Mouse (Mus musculus): ENCODE measurements around the gene 9130019O22Rik.

DNA sequence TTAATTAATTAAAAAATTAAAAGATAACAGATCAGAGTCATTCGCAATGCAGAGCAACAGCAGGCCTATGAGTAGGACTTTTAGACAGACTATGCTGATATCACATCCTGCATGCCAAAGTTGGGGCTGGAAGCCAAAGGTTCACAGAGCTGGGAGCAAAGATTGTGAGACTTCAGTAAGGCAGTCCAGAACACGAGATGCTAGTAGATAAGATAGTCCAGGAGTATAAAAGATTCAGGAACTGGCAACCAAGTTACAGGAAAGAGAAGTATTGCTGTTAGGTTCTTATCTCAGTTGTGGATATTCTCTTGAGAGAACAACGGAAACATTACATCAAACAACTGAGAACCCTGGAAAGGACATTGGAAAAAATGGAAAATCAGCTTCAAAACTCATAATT is 39.4 kb upstream of the 9130019O22Rik start:
- TF ChIP-seq CTCF (IDR thresholded peaks at IDR 0.05; ENCODE audit: control insufficient read depth, insufficient read depth, insufficient replicate concordance, low read depth, low read length) (no peak), POLR2A (IDR thresholded peaks at IDR 0.05; ENCODE audit: control insufficient read depth, low read depth, low read length) (no peak)

All from testis, adult 2 months (tissue).